Mouse (Mus musculus) spleen, adult 2 months (tissue): ENCODE results near the gene Gon7.

ENCODE experiments used
- CTCF ChIP-seq: fragments of 200-500 bp; IDR thresholded peaks from 2 replicates; pipeline ENCODE4 v1.5.1; 2011; ENCODE audit warnings: mild to moderate bottlenecking, inconsistent platforms; ENCODE audit not compliant: insufficient read depth, insufficient read length, insufficient replicate concordance; ENCODE audit errors: extremely low read depth
- POLR2A ChIP-seq: fragments of 200-500 bp; IDR thresholded peaks from 2 replicates; pipeline ENCODE4 v1.6.1; 2011; ENCODE audit warnings: low read depth, low read length, inconsistent platforms

DNA sequence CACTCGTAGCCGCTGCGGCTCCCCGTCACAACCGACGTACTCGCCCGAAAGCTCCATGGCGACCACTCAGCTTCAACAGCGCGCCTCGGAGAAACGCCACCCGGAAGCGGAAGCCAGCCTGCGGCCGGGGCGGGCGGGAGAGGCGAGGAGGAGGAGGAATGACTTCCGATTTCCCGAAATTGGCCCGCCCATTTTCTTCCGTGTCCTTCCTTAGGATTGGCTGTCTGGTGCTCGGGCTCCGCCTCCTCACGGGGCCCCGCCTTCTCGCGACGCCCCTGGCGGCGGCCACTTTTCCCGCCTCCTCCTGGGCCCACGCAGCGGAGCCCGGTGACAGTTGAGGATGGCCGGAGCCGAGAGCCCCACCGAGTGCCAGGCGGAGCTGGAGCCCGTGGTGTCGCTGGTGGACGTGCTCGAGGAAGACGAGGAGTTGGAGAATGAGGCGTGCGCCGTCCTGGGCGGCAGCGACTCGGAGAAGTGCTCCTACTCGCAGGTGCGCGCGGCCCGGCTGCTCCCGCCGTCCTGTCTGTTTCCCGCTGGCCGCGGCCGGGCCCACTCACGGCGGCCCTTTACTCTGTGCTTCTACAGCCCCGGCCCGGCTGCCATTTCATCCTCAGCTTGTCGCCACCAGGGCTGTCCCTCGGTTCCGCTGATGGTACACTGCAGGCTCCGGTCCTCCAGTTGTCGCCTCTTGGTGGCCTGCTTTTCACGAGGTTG lies at the start of gene Gon7, which contains the start of the genes Gm28051 and Ubr7:
- TF ChIP-seq CTCF = peak; percentile 35; the same call in 1 of the 2 replicates
- peak; percentile 21 for TF ChIP-seq POLR2A
